In the genomic region with DNA sequence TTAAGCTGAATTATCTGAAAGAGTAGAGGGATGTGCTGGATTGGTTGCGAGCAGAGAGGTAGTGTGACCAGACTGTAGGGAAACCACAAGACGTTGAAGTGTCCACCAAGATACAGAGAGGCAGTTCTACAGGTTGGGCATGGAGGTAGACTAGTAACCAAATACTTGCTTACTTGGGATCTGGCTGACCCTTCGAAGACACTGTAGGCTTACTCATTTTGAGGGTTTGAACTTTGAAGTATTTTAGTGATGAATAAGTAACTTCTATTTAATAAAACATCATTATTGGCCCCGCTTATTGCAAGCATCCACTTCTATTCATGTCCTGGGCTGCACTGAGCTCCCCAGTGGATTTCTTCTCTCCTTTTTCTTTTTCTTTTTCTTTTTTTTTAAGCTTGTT, we compare ENCODE assay signal across 25 mouse cellular contexts. TPM values are rescaled to one million over a fixed set of nuclear protein-coding genes. Genes with fewer than 3 reads are reported as not detected.
DNase-seq lines count a peak whose midpoint lies in the region; ATAC-seq lines count a peak whose summit lies in the region.
"Had no signal": no experiment of that assay in that cellular context is flagged by ENCODE, and none has a peak within 500 bp of the region (broad histone marks: within the 10 kb centered on the region; RNA-seq: fewer than 3 reads in every experiment).

No protein-coding gene starts in this region.

- no peak overlapping the region for H3K9ac ChIP-seq in midbrain, embryonic 11.5 days (ENCODE audit: low read length)
- H3K9ac ChIP-seq in midbrain, embryonic 16.5 days (ENCODE audit: low read depth, low read length) = no peak overlapping the region
- H3K9ac ChIP-seq: embryonic facial prominence, embryonic 13.5 days; embryonic facial prominence, embryonic 15.5 days; forebrain, embryonic 12.5 days had no signal

- DNase-seq in kidney, adult 8-10 months = peak; percentile 42
- DNase-seq in kidney, adult 18-20 months = no peak
- peak; percentile 12 for DNase-seq in midbrain, embryonic 11.5 days (ENCODE audit: low spot score, missing footprints)
- no peak for DNase-seq in adrenal gland, postnatal 25 days
- DNase-seq: adrenal gland, adult 8-10 months; adrenal gland, postnatal 14 days; cerebellum, adult 11 months; cerebellum, adult 18-20 months; cerebellum, adult 8-10 months; cerebellum, adult 9-11 months; cerebellum, postnatal 14 days; cerebellum, postnatal 36 days; embryo, embryonic 11 days had no signal

- H3K4me2 ChIP-seq in midbrain, embryonic 11.5 days = no peak overlapping the region
- no peak overlapping the region for H3K4me2 ChIP-seq in midbrain, embryonic 16.5 days (ENCODE audit: low read length)
- H3K4me2 ChIP-seq: embryonic facial prominence, embryonic 13.5 days; embryonic facial prominence, embryonic 15.5 days; forebrain, embryonic 12.5 days had no signal

- peaks cover 10% of the 10 kb centered on the region for H3K4me1 ChIP-seq in midbrain, embryonic 11.5 days (ENCODE audit: control insufficient read depth, insufficient read depth, low read length)
- peaks cover 12% of the 10 kb centered on the region for H3K4me1 ChIP-seq in midbrain, embryonic 16.5 days (ENCODE audit: control insufficient read depth, insufficient read depth, low read length)
- H3K4me1 ChIP-seq: embryonic facial prominence, embryonic 13.5 days; embryonic facial prominence, embryonic 15.5 days had no signal

- H3K36me3 ChIP-seq in midbrain, embryonic 11.5 days (ENCODE audit: control insufficient read depth, insufficient read depth, low read length) = no peaks in the 10 kb centered on the region
- H3K36me3 ChIP-seq in midbrain, embryonic 16.5 days (ENCODE audit: control insufficient read depth, insufficient read depth, low read length) = 0 out of 2 replicates have a peak, but pooled peaks cover 2% of the 10 kb centered on the region
- H3K36me3 ChIP-seq: embryonic facial prominence, embryonic 13.5 days; embryonic facial prominence, embryonic 15.5 days; forebrain, embryonic 10.5 days; forebrain, embryonic 12.5 days had no signal

- 94% methylated on average over 4 of the region's 4 CpGs for WGBS in midbrain, embryonic 11.5 days
- whole genome bisulfite sequencing in midbrain, embryonic 16.5 days = 93% methylated on average over 4 of the region's 4 CpGs

- no peaks in the 10 kb centered on the region for H3K9me3 ChIP-seq in midbrain, embryonic 11.5 days (ENCODE audit: control insufficient read depth, low read length)
- H3K9me3 ChIP-seq in midbrain, embryonic 16.5 days (replicated peaks; ENCODE audit: control insufficient read depth, low read length, poor library complexity, severe bottlenecking) = no peaks in the 10 kb centered on the region
- H3K9me3 ChIP-seq: embryonic facial prominence, embryonic 13.5 days; embryonic facial prominence, embryonic 15.5 days; forebrain, embryonic 12.5 days had no signal

- H3K4me3 ChIP-seq in midbrain, embryonic 11.5 days (ENCODE audit: low read depth, low read length) = no peak overlapping the region
- H3K4me3 ChIP-seq in midbrain, embryonic 16.5 days (ENCODE audit: low read depth, low read length) = no peak overlapping the region
- H3K4me3 ChIP-seq: embryonic facial prominence, embryonic 13.5 days; embryonic facial prominence, embryonic 15.5 days; erythroblast, embryonic 14.5 days; forebrain, embryonic 10.5 days; forebrain, embryonic 12.5 days had no signal

- H3K27me3 ChIP-seq in midbrain, embryonic 11.5 days (ENCODE audit: control insufficient read depth, insufficient read depth, low read length) = no peaks in the 10 kb centered on the region
- H3K27me3 ChIP-seq in midbrain, embryonic 16.5 days (ENCODE audit: control insufficient read depth, insufficient read depth, low read depth, low read length) = no peaks in the 10 kb centered on the region
- H3K27me3 ChIP-seq: embryonic facial prominence, embryonic 13.5 days; embryonic facial prominence, embryonic 15.5 days; forebrain, embryonic 12.5 days; Patski had no signal

- ATAC-seq in midbrain, embryonic 11.5 days (ENCODE audit: low FRiP score) = no peak
- no peak for ATAC-seq in midbrain, embryonic 16.5 days
- ATAC-seq: activated CD4-positive, CD25-positive, alpha-beta regulatory T cell, adult 4 months; forebrain, embryonic 14.5 days; forebrain, embryonic 16.5 days; Patski had no signal

- H3K27ac ChIP-seq in midbrain, embryonic 11.5 days (ENCODE audit: low read depth, low read length) = no peak overlapping the region
- no peak overlapping the region for H3K27ac ChIP-seq in midbrain, embryonic 16.5 days (ENCODE audit: low read length)
- H3K27ac ChIP-seq: embryonic facial prominence, embryonic 13.5 days; embryonic facial prominence, embryonic 15.5 days; forebrain, embryonic 10.5 days; forebrain, embryonic 12.5 days had no signal

RNA-seq across cellular contexts. Expression of a gene that starts 7.3 kb away (rescaled TPM):
- 14.2 and 14.4 TPM in 2 replicates for polyA plus RNA-seq in midbrain, embryonic 11.5 days (2014; fragmentation: Nextera tagmentation; extraction: Ambion mirVana)
- polyA plus RNA-seq in midbrain, embryonic 16.5 days (2015; fragmentation: Nextera tagmentation; extraction: Ambion mirVana) = 40.8 and 42.5 TPM in 2 replicates
- total RNA-seq in adrenal gland, postnatal 25 days (2021) = 0.71 and 1.1 TPM in 2 replicates
- total RNA-seq: common myeloid progenitor, adult 5-6 weeks; MEL had no signal
- polyA plus RNA-seq: erythroblast, embryonic 14.5 days had no signal

RNA-seq across cellular contexts. Expression of a gene that starts 7.3 kb away (rescaled TPM):
- 14.5 and 14.7 TPM in 2 replicates for polyA plus RNA-seq in midbrain, embryonic 11.5 days (2014; fragmentation: Nextera tagmentation; extraction: Ambion mirVana)
- 5.9 and 8.3 TPM in 2 replicates for polyA plus RNA-seq in midbrain, embryonic 16.5 days (2015; fragmentation: Nextera tagmentation; extraction: Ambion mirVana)
- 31.0 and 38.9 TPM in 2 replicates for total RNA-seq in adrenal gland, postnatal 25 days (2021)

RNA-seq across cellular contexts. Expression of a gene that starts 15.8 kb away (rescaled TPM):
- 52.3 and 57.7 TPM in 2 replicates for polyA plus RNA-seq in midbrain, embryonic 11.5 days (2014; fragmentation: Nextera tagmentation; extraction: Ambion mirVana)
- polyA plus RNA-seq in midbrain, embryonic 16.5 days (2015; fragmentation: Nextera tagmentation; extraction: Ambion mirVana) = 12.9 and 14.7 TPM in 2 replicates
- total RNA-seq in adrenal gland, postnatal 25 days (2021) = 10.7 and 13.2 TPM in 2 replicates

Comparison
In these comparisons a context has a peak if more than half of its experiments do, and no peak if none do; other contexts are left out.
1. DNase-seq: peak in kidney, adult 8-10 months (2 of 2) and midbrain, embryonic 11.5 days (single experiment); none in kidney, adult 18-20 months (single experiment) and adrenal gland, postnatal 25 days (single experiment).